Mouse (Mus musculus) lung, postnatal 4 days (tissue): ENCODE data around the gene Ptger2.
"Not testable (repeated sequence)": the region's sequence is repeated elsewhere in the genome, so short reads cannot be mapped to it uniquely, and the experiment has no call there.

Experiments used
- DNase-seq, 2 experiments: peaks; one replicate each; pipeline ENCODE4 v3.0.0; 2021

Gene Ptger2

GRCm38 (mm10) chr14:44987674-44988355 is at the start of gene Ptger2:
Gene Ptger2, plus strand, starts transcription at chr14:44988195.
- DNase-seq, result not testable (repeated sequence)

DNA sequence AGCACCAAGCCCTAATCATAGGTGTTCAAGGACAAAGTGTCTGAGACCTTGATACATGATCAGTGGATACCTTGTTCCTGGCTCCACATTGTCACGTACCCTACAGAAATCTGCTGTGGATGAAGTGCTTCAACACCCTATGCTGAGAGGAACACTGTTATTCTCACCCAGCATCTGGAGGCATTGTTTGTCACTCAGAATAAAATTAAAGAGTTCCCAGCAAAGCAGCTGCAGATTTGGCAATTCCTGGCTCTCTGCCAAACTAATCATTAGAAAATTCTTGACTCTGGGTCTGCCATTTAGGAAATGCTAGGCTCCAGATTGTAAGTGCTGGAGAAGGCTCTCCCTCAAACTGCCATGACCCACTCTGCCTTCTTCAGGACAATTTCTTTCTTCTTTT is 27.2 kb upstream of the Ptger2 start:
- DNase-seq, result no peak

- peak; percentile 39 to 69 for DNase-seq
Observed at GRCm38 (mm10) chr14:44977278-44977677, 10.7 kb upstream of the Ptger2 start.

DNA sequence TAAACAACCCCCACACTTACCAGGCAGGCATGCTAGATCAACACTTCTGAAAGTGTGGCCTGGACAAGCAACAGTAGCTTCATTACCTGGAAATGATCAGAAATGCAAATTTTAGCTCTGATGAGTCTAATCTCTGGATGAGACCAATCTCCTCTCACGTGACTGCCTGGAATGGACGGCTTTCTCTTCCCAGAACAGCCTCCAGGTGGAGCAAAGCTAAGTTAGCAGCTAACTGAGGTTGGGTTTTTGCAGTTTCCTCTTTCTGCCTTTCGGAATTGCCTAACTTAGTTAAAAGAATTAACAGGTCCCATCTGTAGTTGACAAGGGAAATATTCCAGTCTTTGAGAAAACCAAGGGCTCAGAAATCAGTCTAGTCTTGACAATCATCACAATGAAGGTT is 8.1 kb upstream of the Ptger2 start:
- peak; percentile 33 to 56 for DNase-seq

DNA sequence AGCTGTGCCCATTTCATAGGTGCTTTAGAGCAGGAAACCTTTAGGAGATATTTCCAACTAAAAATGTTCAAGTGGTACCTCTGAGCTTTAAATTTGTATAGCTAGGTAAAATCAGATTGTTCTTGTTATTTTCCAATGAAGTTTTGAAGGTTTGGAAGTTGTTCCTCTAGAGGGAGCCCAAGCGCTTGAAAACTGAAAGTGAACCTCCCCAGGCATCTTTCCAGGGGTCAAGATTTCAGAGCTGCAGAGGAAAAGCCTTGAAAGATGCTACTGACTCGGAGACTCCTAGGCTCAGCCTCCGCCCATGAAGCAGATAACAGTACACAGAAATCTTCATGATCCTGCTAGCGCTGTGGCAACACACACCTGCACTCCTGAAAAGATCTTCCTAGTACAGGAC is 6.5 kb upstream of the Ptger2 start:
- peak in 1 of 2 experiments; percentile 58 for DNase-seq

GRCm38 (mm10) chr14:44984106-44984505 is 3.9 kb upstream of the Ptger2 start:
- DNase-seq, result no peak

GRCm38 (mm10) chr14:44986248-44986647 is 1.7 kb upstream of the Ptger2 start:
- DNase-seq, result no peak

DNA sequence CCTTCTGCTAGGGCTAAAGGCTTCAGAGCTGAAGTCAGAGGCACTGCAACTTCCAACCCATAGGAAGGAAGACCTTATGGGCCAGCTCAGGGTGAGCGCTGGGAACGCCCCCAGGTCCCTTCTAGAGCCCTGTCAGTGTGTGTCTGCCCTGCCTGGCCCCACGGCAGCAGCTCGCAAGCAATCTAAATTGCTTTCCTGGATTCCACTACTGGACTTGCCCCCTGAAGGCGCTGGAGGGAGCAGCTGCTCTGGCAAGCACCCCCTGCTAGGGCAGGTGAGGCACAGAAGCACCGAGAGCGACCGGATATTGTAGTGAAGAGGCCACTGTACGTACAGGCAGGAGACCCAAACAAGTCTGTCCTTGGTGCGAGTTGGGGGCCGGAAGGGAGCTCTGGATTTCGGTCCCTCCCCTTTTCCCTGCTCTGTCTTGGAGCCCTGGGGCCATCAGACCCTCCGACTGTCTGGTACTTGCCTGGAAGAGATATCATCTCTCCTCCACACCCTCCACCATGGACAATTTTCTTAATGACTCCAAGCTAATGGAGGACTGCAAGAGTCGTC is 541 bp downstream of the Ptger2 start:
- DNase-seq, result peak; percentile 58 to 66

DNA sequence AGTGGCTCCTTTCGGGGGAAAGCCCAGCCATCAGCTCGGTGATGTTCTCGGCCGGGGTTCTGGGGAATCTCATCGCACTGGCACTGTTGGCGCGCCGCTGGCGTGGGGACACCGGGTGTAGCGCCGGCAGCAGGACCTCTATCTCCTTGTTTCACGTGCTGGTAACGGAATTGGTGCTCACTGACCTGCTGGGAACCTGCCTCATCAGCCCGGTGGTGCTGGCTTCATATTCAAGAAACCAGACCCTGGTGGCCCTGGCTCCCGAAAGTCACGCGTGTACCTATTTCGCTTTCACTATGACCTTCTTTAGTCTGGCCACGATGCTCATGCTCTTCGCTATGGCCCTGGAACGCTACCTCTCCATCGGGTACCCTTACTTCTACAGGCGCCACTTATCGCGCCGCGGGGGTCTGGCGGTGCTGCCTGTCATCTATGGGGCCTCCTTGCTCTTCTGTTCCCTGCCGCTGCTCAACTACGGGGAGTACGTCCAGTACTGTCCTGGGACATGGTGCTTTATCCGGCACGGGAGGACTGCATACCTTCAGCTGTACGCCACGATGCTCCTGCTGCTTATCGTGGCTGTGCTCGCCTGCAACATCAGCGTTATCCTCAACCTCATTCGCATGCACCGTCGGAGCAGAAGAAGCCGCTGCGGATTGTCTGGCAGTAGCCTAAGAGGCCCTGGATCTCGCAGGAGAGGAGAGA is 1.2 kb downstream of the Ptger2 start:
- peak; percentile 16 to 33 for DNase-seq

DNA sequence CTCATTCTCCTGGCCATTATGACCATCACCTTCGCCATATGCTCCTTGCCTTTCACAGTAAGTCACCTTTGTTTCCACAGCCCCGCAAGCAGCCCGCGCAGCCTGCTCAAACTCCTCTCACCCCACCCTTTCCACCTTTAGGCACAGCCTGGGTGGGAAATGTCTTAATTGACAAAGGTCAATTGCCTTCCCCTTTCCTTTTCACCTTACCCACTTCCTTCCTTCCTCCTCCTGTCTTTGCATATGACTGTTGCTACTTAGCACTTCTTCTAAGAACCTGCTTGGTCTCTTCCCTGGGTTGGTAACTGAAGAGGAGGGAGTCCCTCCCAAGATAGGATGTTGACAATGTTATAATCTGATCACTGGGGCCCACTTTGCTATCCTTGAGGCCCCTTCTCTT is 1.8 kb downstream of the Ptger2 start:
- DNase-seq, result peak in 1 of 2 experiments; percentile 22

- no peak for DNase-seq
Observed at GRCm38 (mm10) chr14:44994337-44994736, 6.3 kb downstream of the Ptger2 start.

DNA sequence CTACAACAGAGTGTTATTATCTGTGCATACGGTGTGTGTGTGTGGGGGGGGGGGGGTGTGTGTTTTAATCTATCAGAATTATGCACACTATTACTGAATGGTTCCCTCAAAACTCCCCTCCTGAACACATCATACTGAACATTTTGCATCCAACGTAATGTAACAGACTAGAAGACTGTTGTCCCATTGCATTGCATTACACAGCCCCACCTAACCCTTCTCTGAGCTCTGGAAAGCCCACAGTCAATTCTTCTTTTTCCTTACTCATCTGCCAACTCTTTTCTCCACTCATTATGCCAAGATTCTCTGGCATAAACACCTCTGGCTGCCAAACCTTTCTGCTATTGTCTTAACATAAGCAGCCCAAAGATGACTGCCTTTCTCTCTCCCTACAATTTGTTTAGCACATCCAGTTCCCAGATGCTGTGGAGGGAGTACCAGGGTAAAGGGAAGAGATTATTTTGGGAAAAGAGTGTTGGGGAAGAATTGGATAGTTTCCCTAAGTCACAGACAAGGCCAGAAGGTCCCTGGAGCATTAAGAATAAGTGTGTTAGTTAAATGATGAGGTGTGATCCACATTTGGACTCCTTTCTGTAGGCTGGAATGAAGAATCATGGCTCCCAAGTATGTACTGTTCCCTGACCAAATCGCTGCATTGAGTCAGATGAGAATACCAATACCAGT is 12.2 kb downstream of the Ptger2 start:
- no peak for DNase-seq

GRCm38 (mm10) chr14:45005698-45006283 is 17.8 kb downstream of the Ptger2 start:
- DNase-seq, result peak in 1 of 2 experiments; percentile 27

GRCm38 (mm10) chr14:45009242-45009641 is 21.2 kb downstream of the Ptger2 start:
- no peak for DNase-seq

- no peak for DNase-seq
Observed at GRCm38 (mm10) chr14:45011260-45011659, 23.3 kb downstream of the Ptger2 start.

DNA sequence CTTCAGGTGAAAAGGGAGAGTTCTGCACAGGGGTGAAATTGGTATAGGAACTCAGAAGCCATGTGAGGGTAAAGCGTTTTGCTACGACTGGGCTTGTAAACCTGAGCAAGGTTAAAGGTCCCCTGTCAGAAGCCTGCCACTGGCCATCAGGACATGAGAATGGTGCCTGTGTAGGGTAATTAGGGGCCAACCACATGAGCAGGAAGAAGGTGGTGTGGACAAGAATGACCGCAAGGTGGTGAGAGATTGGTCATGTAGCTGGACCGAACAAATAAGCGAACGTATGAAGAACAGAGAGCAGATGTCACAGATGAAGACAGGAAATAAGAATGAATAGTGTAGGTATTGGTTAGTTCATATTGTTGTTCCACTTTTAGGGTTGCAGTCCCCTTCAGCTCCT is 23.7 kb downstream of the Ptger2 start:
- no peak for DNase-seq

DNA sequence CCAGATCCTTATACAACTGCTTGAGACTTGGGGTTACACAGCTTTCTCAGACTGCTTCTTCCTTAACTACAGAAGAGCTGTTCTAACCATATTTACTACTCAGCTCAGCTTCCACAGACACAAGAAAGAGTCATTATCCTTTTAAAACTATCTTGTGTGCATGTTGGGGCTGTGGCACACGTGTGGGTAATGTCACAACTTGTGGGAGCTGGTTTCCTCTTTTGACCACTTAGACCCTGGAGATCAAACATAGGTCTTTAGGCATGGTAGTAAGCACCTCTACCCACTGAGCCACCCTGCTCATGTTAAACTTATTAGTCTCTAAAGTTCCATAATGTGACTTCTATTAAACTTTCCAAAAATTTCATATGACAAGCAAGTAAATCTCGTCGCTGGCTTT is 33.6 kb downstream of the Ptger2 start:
- no peak for DNase-seq

GRCm38 (mm10) chr14:45034293-45034692 is 46.3 kb downstream of the Ptger2 start:
- no peak for DNase-seq

- DNase-seq, result no peak
Observed at GRCm38 (mm10) chr14:45036579-45036978, 48.6 kb downstream of the Ptger2 start.

- peak in 1 of 2 experiments; percentile 20 for DNase-seq
Observed at GRCm38 (mm10) chr14:45038052-45038451, 50.1 kb downstream of the Ptger2 start.

DNA sequence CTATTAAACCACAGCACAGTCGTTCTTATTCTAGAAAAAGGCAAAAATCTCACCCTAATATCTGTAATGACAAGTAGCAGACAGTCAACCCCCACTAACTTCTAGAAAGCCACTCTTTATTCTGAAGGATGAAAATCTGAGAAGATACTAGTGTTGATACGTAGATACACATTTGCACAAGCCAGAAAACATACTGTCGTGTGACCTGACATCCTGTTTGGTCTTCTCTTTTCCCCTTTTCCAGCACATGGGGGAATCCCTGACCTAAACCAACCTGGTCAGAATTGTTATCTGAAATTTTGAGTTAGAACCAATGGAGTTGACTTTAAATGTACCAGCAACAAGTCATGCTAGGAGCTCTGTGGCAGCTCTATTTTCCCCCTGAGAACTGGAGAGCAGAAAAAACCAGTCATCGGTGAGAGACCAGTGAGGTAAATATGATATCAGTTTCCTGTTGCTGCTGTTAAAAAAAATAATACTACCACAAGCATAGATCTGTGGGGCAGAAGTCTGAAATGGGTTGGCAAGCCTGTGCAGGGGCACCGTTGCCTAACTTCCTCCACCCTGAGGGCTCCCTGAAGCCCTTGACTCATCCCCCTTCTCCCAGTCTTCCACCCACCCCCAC is 53.0 kb downstream of the Ptger2 start:
- DNase-seq, result no peak

GRCm38 (mm10) chr14:45048128-45048527 is 60.1 kb downstream of the Ptger2 start:
- DNase-seq, result no peak
